Mouse (Mus musculus): ENCODE results near the gene Plekha8. TPM values are rescaled to one million over a fixed set of nuclear protein-coding genes. Genes with fewer than 3 reads are reported as not detected.

The Plekha8 gene
- polyA plus RNA-seq, 1 experiment: not detected

GRCm38 (mm10) chr6:54573218-54573955 lies 21.5 kb upstream of the Plekha8 start:
- 14% methylated on average over 6 of the region's 6 CpGs for WGBS
- TF ChIP-seq POLR2A (IDR thresholded peaks at IDR 0.05; ENCODE audit: insufficient read depth, low read depth, low read length): no peak
- no peak for TF ChIP-seq CTCF (IDR thresholded peaks at IDR 0.05; ENCODE audit: insufficient read depth, low read depth, low read length)
- Histone ChIP-seq H3K4me1 (ENCODE audit: control insufficient read depth, insufficient read depth, low read length) (peaks cover 9% of the 10 kb centered on the region), H3K27ac (ENCODE audit: insufficient read depth, low read depth, low read length) (peak overlapping the region; percentile 51; the same call in 1 of the 2 replicates), H3K4me3 (ENCODE audit: insufficient read depth, low read depth, low read length) (no peak overlapping the region)

- no peak overlapping the region for H3K4me3 ChIP-seq (ENCODE audit: insufficient read depth, low read depth, low read length)
- H3K27ac ChIP-seq (ENCODE audit: insufficient read depth, low read depth, low read length): no peak overlapping the region
- H3K4me1 ChIP-seq (ENCODE audit: control insufficient read depth, insufficient read depth, low read length): peaks cover 8% of the 10 kb centered on the region; the same call in 1 of the 2 replicates
- TF ChIP-seq POLR2A (IDR thresholded peaks at IDR 0.05; ENCODE audit: insufficient read depth, low read depth, low read length) (no peak), CTCF (IDR thresholded peaks at IDR 0.05; ENCODE audit: insufficient read depth, low read depth, low read length) (no peak)
- WGBS: 16% methylated on average over 2 of the region's 2 CpGs
These were observed 8.7 kb upstream of the Plekha8 start for GRCm38 (mm10) chr6:54586175-54586574.

GRCm38 (mm10) chr6:54586911-54587310 lies 8.0 kb upstream of the Plekha8 start:
- TF ChIP-seq POLR2A (IDR thresholded peaks at IDR 0.05; ENCODE audit: insufficient read depth, low read depth, low read length) (no peak), CTCF (IDR thresholded peaks at IDR 0.05; ENCODE audit: insufficient read depth, low read depth, low read length) (no peak)
- 34% methylated on average over 8 of the region's 8 CpGs for WGBS
- H3K27ac ChIP-seq (ENCODE audit: insufficient read depth, low read depth, low read length): no peak overlapping the region

GRCm38 (mm10) chr6:54587683-54588082 lies 7.2 kb upstream of the Plekha8 start:
- no peak for TF ChIP-seq POLR2A (IDR thresholded peaks at IDR 0.05; ENCODE audit: insufficient read depth, low read depth, low read length)
- no peak for TF ChIP-seq CTCF (IDR thresholded peaks at IDR 0.05; ENCODE audit: insufficient read depth, low read depth, low read length)
- H3K4me3 ChIP-seq (ENCODE audit: insufficient read depth, low read depth, low read length): no peak overlapping the region
- 95% methylated on average over 4 of the region's 4 CpGs for WGBS
- no peak overlapping the region for H3K27ac ChIP-seq (ENCODE audit: insufficient read depth, low read depth, low read length)
- peaks cover 8% of the 10 kb centered on the region; the same call in 1 of the 2 replicates for H3K4me1 ChIP-seq (ENCODE audit: control insufficient read depth, insufficient read depth, low read length)

More at GRCm38 (mm10) chr6:54586911-54587310, 8.0 kb upstream of the Plekha8 start:
- Histone ChIP-seq H3K4me3 (ENCODE audit: insufficient read depth, low read depth, low read length) (no peak overlapping the region), H3K4me1 (ENCODE audit: control insufficient read depth, insufficient read depth, low read length) (peaks cover 8% of the 10 kb centered on the region; the same call in 1 of the 2 replicates)

GRCm38 (mm10) chr6:54588212-54588611 lies 6.7 kb upstream of the Plekha8 start:
- TF ChIP-seq CTCF (IDR thresholded peaks at IDR 0.05; ENCODE audit: insufficient read depth, low read depth, low read length): no peak
- TF ChIP-seq POLR2A (IDR thresholded peaks at IDR 0.05; ENCODE audit: insufficient read depth, low read depth, low read length): no peak
- Histone ChIP-seq H3K4me3 (ENCODE audit: insufficient read depth, low read depth, low read length) (no peak overlapping the region), H3K27ac (ENCODE audit: insufficient read depth, low read depth, low read length) (no peak overlapping the region), H3K4me1 (ENCODE audit: control insufficient read depth, insufficient read depth, low read length) (peaks cover 8% of the 10 kb centered on the region; the same call in 1 of the 2 replicates)
- WGBS: 85% methylated on average over 1 of the region's 1 CpGs

GRCm38 (mm10) chr6:54590691-54591090 lies 4.2 kb upstream of the Plekha8 start:
- Histone ChIP-seq H3K4me1 (ENCODE audit: control insufficient read depth, insufficient read depth, low read length) (peaks cover 5% of the 10 kb centered on the region; the same call in 1 of the 2 replicates), H3K4me3 (ENCODE audit: insufficient read depth, low read depth, low read length) (no peak overlapping the region), H3K27ac (ENCODE audit: insufficient read depth, low read depth, low read length) (no peak overlapping the region)
- TF ChIP-seq POLR2A (IDR thresholded peaks at IDR 0.05; ENCODE audit: insufficient read depth, low read depth, low read length): no peak
- no peak for TF ChIP-seq CTCF (IDR thresholded peaks at IDR 0.05; ENCODE audit: insufficient read depth, low read depth, low read length)
- 95% methylated on average over 2 of the region's 2 CpGs for WGBS

- H3K27ac ChIP-seq (ENCODE audit: insufficient read depth, low read depth, low read length): no peak overlapping the region
- H3K4me1 ChIP-seq (ENCODE audit: control insufficient read depth, insufficient read depth, low read length): peaks cover 5% of the 10 kb centered on the region; the same call in 1 of the 2 replicates
- 49% methylated on average over 6 of the region's 6 CpGs for WGBS
- no peak overlapping the region for H3K4me3 ChIP-seq (ENCODE audit: insufficient read depth, low read depth, low read length)
- TF ChIP-seq CTCF (IDR thresholded peaks at IDR 0.05; ENCODE audit: insufficient read depth, low read depth, low read length) (no peak), POLR2A (IDR thresholded peaks at IDR 0.05; ENCODE audit: insufficient read depth, low read depth, low read length) (no peak)
These were observed 3.1 kb upstream of the Plekha8 start for GRCm38 (mm10) chr6:54591778-54592177.

GRCm38 (mm10) chr6:54592938-54593535 lies 1.9 kb upstream of the Plekha8 start:
- WGBS: under 1% methylated on average over 20 of the region's 20 CpGs
- Histone ChIP-seq H3K4me1 (ENCODE audit: control insufficient read depth, insufficient read depth, low read length) (peaks cover 9% of the 10 kb centered on the region; the same call in 1 of the 2 replicates), H3K27ac (ENCODE audit: insufficient read depth, low read depth, low read length) (peak overlapping the region; percentile 66), H3K4me3 (ENCODE audit: insufficient read depth, low read depth, low read length) (peak overlapping the region; percentile 69)
- TF ChIP-seq POLR2A (IDR thresholded peaks at IDR 0.05; ENCODE audit: insufficient read depth, low read depth, low read length) (peak; percentile 66), CTCF (IDR thresholded peaks at IDR 0.05; ENCODE audit: insufficient read depth, low read depth, low read length) (no peak)

All from olfactory bulb, adult 2 months (tissue).